Mouse (Mus musculus): ENCODE measurements around the gene Rps3a1.
"Not testable (repeated sequence)": the region's sequence is repeated elsewhere in the genome, so short reads cannot be mapped to it uniquely, and the experiment has no call there.

Gene Rps3a1

GRCm38 (mm10) chr3:86114659-86115338 is 27.7 kb downstream of the Rps3a1 start:
- peak; percentile 72 to 75 for DNase-seq (ENCODE audit: low spot score in 2 of 2)

DNA sequence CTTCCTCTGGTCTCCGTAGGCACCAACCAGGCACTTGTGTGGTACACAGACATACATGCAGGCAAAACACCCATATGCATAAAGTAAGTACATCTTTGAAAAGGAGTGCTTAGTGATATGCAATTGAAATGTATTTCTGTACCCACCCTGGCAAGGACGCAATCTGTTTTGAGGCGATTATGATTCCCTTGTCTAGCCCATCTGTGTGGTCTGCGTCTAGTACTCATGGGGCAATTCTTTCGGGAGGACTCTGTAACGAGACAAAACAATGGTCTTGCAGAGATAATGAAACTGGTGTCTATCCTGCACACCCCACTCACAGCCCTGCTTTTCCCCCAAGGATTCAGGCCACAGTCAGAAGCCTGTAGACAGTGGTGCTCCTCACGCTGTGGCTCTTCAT is 29.7 kb downstream of the Rps3a1 start:
- DNase-seq (ENCODE audit: low spot score in 2 of 2), result no peak

DNA sequence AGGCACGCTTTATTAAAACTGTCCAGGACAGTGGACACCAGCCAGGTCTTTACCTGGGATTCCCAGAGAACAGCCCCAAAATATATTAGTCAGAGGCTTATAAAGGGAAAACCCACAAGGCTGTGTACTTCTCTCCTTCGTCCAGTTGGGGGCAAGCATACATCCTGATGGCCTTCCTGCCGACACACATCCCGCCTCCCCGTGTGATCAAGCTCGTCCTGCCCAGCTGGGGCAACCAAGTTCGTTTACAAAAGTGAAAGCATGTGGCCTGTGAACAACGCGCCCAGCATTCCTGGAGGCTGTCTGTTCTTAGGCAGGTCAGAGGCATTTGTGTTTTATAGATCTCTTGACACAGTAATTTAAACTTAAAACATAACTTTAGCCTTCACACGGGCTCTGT is 32.4 kb downstream of the Rps3a1 start:
- DNase-seq (ENCODE audit: low spot score in 2 of 2), result peak; percentile 44 to 52

GRCm38 (mm10) chr3:86109099-86109498 is 33.4 kb downstream of the Rps3a1 start:
- DNase-seq (ENCODE audit: low spot score in 2 of 2), result no peak

DNA sequence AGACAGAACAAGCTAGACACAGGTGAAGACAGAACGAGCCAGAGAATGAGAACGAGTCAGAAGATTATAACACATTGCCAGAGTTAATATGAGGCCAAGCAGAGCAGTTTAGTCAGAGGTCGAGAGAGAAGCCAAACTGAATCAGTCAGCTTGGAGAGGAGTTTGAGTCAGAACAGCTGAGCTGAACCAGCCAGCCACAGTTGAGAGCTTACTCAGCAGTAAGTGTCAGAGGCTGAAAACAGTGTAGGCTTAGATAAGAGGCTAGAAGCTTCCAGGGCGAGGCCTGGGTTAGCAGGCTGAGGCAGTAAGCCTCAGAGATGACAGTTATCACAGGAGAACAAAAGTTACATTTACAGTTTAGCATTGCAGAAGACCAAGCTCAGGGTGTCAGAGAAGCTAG is 33.9 kb downstream of the Rps3a1 start:
- no peak for DNase-seq (ENCODE audit: low spot score in 2 of 2)

DNA sequence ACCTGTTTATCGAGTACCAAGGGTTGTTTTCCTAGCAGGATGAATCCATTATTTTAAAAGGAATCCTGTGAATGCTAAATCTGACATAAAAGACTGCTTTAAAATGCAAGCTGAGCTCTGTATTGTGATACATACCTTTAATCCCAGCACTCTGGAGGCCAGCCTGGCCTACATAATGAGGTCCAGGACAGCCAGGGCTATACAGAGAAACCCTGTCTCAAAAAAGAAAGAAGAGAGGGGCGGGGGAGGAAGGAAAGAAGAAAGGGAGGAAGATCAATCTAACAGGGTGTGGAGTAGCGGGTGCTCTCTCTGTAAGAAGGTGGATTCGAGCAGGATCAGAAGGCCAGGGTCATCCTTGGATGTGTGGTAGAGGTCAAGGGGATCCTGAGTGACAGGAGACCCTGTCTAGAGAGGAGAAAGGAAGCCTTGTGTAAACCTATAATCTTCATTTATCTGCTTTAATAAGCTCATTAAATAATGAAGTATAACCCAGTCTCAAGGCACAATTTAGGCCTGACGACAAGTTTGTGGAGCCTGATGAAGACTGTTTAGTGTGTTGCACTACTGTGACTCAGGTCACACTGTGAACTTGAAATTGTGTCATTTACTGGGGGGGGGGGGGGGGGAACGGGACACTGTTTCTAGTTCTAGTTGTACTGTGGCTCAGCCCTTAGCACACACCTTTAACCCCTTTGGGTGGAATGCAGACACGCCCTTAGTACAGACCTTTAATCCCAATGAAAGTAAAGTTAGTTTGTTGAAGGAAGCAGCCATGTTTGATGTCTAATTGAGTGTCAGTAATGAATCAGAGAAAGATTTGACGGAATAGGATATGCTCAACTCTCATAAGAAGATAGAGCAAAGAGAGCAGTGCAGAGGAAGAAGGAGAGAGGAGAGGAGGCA is 34.6 kb downstream of the Rps3a1 start:
- DNase-seq (ENCODE audit: low spot score in 2 of 2), result no peak

GRCm38 (mm10) chr3:86106086-86106632 is 36.3 kb downstream of the Rps3a1 start:
- no peak for DNase-seq (ENCODE audit: low spot score in 2 of 2)

GRCm38 (mm10) chr3:86104909-86105308 is 37.6 kb downstream of the Rps3a1 start:
- DNase-seq (ENCODE audit: low spot score in 2 of 2), result no peak

DNA sequence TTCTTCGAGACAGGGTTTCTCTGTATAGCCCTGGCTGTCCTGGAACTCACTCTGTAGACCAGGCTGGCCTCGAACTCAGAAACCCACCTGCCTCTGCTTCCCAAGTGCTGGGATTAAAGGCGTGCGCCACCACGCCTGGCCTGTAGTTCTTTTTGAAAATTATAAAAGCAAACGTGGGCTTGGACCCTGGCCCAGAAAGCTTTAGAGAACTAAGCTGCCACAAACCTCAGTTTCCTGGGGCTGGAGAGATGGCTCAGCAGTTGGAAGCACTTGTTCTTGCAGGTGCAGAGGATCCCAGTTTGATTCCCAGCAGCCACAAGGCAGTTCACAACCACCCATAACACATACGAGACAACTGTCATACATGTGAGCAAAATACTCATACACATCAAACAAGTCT is 38.1 kb downstream of the Rps3a1 start:
- not testable (repeated sequence) for DNase-seq (ENCODE audit: low spot score in 2 of 2)

- DNase-seq (ENCODE audit: low spot score in 2 of 2), result no peak
Measured at GRCm38 (mm10) chr3:86103449-86104291, 38.8 kb downstream of the Rps3a1 start.

GRCm38 (mm10) chr3:86101956-86102355 is 40.5 kb downstream of the Rps3a1 start:
- no peak for DNase-seq (ENCODE audit: low spot score in 2 of 2)

DNA sequence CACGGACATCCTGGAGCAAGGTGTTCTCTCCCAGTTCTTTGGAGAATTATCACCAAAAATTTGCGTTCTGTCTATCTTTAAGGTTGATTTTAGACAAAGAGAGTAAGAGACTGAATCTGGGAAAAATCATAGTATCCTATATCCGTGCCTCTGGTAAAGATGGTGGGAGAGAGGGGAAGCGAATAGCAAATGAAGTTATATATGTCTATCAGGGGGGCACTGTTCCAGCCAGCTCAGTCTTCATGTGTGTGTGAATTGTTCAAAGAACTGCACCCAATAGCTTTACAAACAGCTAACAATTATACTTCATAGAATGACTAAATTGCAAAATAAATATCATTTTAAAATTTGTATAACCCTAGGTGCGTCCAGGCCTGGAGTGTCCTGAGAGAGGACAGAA is 48.6 kb downstream of the Rps3a1 start:
- no peak for DNase-seq (ENCODE audit: low spot score in 2 of 2)

GRCm38 (mm10) chr3:86093213-86093845 is 49.2 kb downstream of the Rps3a1 start:
- no peak for DNase-seq (ENCODE audit: low spot score in 2 of 2)

Measured in heart, adult 9 months (tissue).